Mouse (Mus musculus): Measurements from ENCODE around the gene Clec10a.

DNA sequence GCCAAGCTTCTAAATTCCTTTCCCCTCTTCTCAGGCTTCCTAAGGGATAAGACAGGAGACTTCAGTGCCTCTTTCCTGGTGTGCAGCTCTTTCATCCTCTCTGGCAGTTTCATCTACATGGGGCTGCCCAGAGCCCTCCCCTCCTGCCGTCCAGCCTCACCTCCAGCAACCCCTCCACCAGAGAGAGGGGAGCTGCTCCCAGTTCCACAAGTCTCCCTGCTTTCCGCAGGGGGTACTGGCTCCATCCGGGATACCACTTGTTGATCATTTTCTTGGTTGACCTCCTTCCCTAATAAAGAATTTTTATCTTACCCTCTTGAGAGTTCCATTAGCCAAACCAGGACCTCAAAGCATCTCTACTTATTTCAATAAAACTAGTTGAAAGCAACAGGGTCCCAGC lies 60.1 kb downstream of the Clec10a start:
- TF ChIP-seq CTCF (IDR thresholded peaks at IDR 0.05) (no peak), EP300 (IDR thresholded peaks at IDR 0.05; ENCODE audit: insufficient read depth, low read depth, low read length) (no peak), POLR2A (IDR thresholded peaks at IDR 0.05; ENCODE audit: insufficient read depth, low read depth, low read length) (no peak)

Data from heart, adult 2 months (tissue).